Mouse (Mus musculus) testis, adult 2 months (tissue): Measurements from ENCODE around the gene Acin1.

Experiments used
- CTCF ChIP-seq: fragments of 200-500 bp; IDR thresholded peaks from 2 replicates; pipeline ENCODE4 v1.5.1; 2012; ENCODE audit warnings: low read depth, mild to moderate bottlenecking, inconsistent platforms, low read length, moderate library complexity; ENCODE audit not compliant: control insufficient read depth, insufficient read depth, insufficient replicate concordance
- POLR2A ChIP-seq: fragments of 200-500 bp; IDR thresholded peaks from 2 replicates; pipeline ENCODE4 v1.6.1; 2012; ENCODE audit warnings: low read depth, mild to moderate bottlenecking, inconsistent platforms, low read length, moderate library complexity; ENCODE audit not compliant: control insufficient read depth

- no peak for TF ChIP-seq POLR2A
- TF ChIP-seq CTCF: no peak
Observed at GRCm38 (mm10) chr14:54640946-54641304, 45.8 kb downstream of the Acin1 start, which contains the start of gene Gm17606.
